Mouse (Mus musculus) CH12.LX (cell line): ENCODE data around the gene Ythdf2. TPM values are rescaled to one million over a fixed set of nuclear protein-coding genes. Genes with fewer than 3 reads are reported as not detected.

ENCODE experiments used
- DNase-seq: peaks from one replicate; pipeline ENCODE4 v3.0.0-alpha.2; 2013; ENCODE audit errors: extremely low read depth
- H3K27ac ChIP-seq: 2 replicates; pipeline ENCODE4 v1.5.1; 2012; ENCODE audit warnings: low read depth, mild to moderate bottlenecking, control low read depth, moderate library complexity; ENCODE audit not compliant: insufficient read depth
- H3K27me3 ChIP-seq: replicated peaks from 2 replicates; pipeline ENCODE3; 2012; ENCODE audit warnings: inconsistent platforms
- H3K36me3 ChIP-seq, 2 experiments: replicated peaks in 1 of 2; 2 replicates each; pipeline versions ENCODE3 to v1.6.1; 2012; ENCODE audit warnings: inconsistent platforms in 1 of 2, low read length in 1 of 2, mild to moderate bottlenecking in 1 of 2, mixed read lengths in 1 of 2, moderate library complexity in 1 of 2; ENCODE audit not compliant: control insufficient read depth in 1 of 2, insufficient read depth in 1 of 2
- H3K4me1 ChIP-seq, 2 experiments: 2 replicates each; pipeline ENCODE4 v1.6.1; 2012; ENCODE audit warnings: inconsistent platforms in 1 of 2, moderate library complexity in 1 of 2; ENCODE audit not compliant: insufficient read depth in 2 of 2, control insufficient read depth in 1 of 2
- H3K4me2 ChIP-seq: 2 replicates; pipeline ENCODE4 v1.6.1; 2012; ENCODE audit warnings: low read depth, mild to moderate bottlenecking, control low read depth; ENCODE audit not compliant: poor library complexity, insufficient read depth, severe bottlenecking
- H3K4me3 ChIP-seq, 3 experiments: fragments of 150-350 bp in 1 of 3; sonication (generic) in 1 of 3; replicated peaks in 1 of 3; 2 replicates each; pipeline versions ENCODE3 to v1.5.1; 2011 to 2012; ENCODE audit warnings: low read depth in 2 of 3, low read length in 2 of 3, mild to moderate bottlenecking in 2 of 3, moderate library complexity in 2 of 3, control low read depth in 1 of 3, improper control_type of control experiment in 1 of 3, inconsistent platforms in 1 of 3, mixed read lengths in 1 of 3; ENCODE audit not compliant: poor library complexity in 1 of 3
- H3K79me2 ChIP-seq: replicated peaks from 2 replicates; pipeline ENCODE4 v1.6.1; 2012; ENCODE audit warnings: mild to moderate bottlenecking, moderate library complexity; ENCODE audit not compliant: control insufficient read depth, poor library complexity, insufficient read depth, severe bottlenecking; ENCODE audit errors: extremely low read depth
- H3K9ac ChIP-seq: 2 replicates; pipeline ENCODE4 v1.6.1; 2012; ENCODE audit warnings: low read depth, mild to moderate bottlenecking, control low read depth, moderate library complexity; ENCODE audit not compliant: insufficient read depth
- H3K9me3 ChIP-seq: replicated peaks from 2 replicates; pipeline ENCODE3; 2012; ENCODE audit warnings: low read length, inconsistent platforms, mixed read lengths
- BHLHE40 ChIP-seq: IDR thresholded peaks from 2 replicates; pipeline ENCODE4 v1.6.1; 2011; ENCODE audit warnings: mild to moderate bottlenecking, low read depth, low read length, improper control_type of control experiment
- CHD1 ChIP-seq: IDR thresholded peaks from 2 replicates; pipeline ENCODE4 v1.6.1; 2012; ENCODE audit warnings: low read depth, low read length, improper control_type of control experiment, inconsistent platforms
- E2F4 ChIP-seq: IDR thresholded peaks from 2 replicates; pipeline ENCODE4 v1.6.1; 2011; ENCODE audit warnings: low read depth, low read length, improper control_type of control experiment; ENCODE audit not compliant: insufficient replicate concordance
- ELF1 ChIP-seq: IDR thresholded peaks from 2 replicates; pipeline ENCODE4 v1.6.1; 2014; ENCODE audit warnings: low read depth, mild to moderate bottlenecking, inconsistent platforms, low read length, improper control_type of control experiment
- EP300 ChIP-seq: IDR thresholded peaks from 2 replicates; pipeline ENCODE4 v1.6.1; 2011; ENCODE audit warnings: low read length, improper control_type of control experiment
- ETS1 ChIP-seq: conservative IDR thresholded peaks from 2 replicates; pipeline ENCODE4 v1.6.1; 2012; ENCODE audit warnings: low read depth, mild to moderate bottlenecking, inconsistent platforms, low read length, improper control_type of control experiment, moderate library complexity
- GABPA ChIP-seq: IDR thresholded peaks from 2 replicates; pipeline ENCODE4 v1.6.1; 2012; ENCODE audit warnings: low read depth, low read length, improper control_type of control experiment, inconsistent platforms; ENCODE audit not compliant: insufficient replicate concordance
- IRF4 ChIP-seq: IDR thresholded peaks from 2 replicates; pipeline ENCODE4 v1.6.1; 2014; ENCODE audit warnings: low read depth, mild to moderate bottlenecking, inconsistent platforms, low read length, improper control_type of control experiment
- JUND ChIP-seq: conservative IDR thresholded peaks from 2 replicates; pipeline ENCODE4 v1.6.1; 2011; ENCODE audit warnings: low read depth, low read length, improper control_type of control experiment
- KAT2A ChIP-seq: IDR thresholded peaks from 2 replicates; pipeline ENCODE4 v1.6.1; 2012; ENCODE audit warnings: low read length, improper control_type of control experiment, inconsistent platforms; ENCODE audit not compliant: insufficient replicate concordance
- MAFK ChIP-seq: IDR thresholded peaks from 2 replicates; pipeline ENCODE4 v1.6.1; 2011; ENCODE audit warnings: low read length, improper control_type of control experiment; ENCODE audit not compliant: insufficient replicate concordance
- MAX ChIP-seq: IDR thresholded peaks from 2 replicates; pipeline ENCODE4 v1.6.1; 2011; ENCODE audit warnings: low read length, improper control_type of control experiment
- MEF2A ChIP-seq: IDR thresholded peaks from 2 replicates; pipeline ENCODE4 v1.6.1; 2014; ENCODE audit warnings: low read depth, mild to moderate bottlenecking, inconsistent platforms, low read length, improper control_type of control experiment, borderline replicate concordance
- MYC ChIP-seq: IDR thresholded peaks from 2 replicates; pipeline ENCODE4 v1.6.1; 2011; ENCODE audit warnings: low read depth, mild to moderate bottlenecking, improper control_type of control experiment, low read length
- NELFE ChIP-seq: IDR thresholded peaks from 2 replicates; pipeline ENCODE4 v1.6.1; 2011; ENCODE audit warnings: low read depth, low read length, improper control_type of control experiment
- NRF1 ChIP-seq: IDR thresholded peaks from 2 replicates; pipeline ENCODE4 v1.6.1; 2014; ENCODE audit warnings: low read depth, mild to moderate bottlenecking, inconsistent platforms, low read length, improper control_type of control experiment, moderate library complexity
- PAX5 ChIP-seq: IDR thresholded peaks from 2 replicates; pipeline ENCODE4 v1.6.1; 2012; ENCODE audit warnings: low read length, inconsistent platforms, mixed read lengths
- POLR2A ChIP-seq: IDR thresholded peaks from 2 replicates; pipeline ENCODE4 v1.6.1; 2011; ENCODE audit warnings: low read depth, mild to moderate bottlenecking, improper control_type of control experiment, low read length
- POLR2AphosphoS2 ChIP-seq: IDR thresholded peaks from 2 replicates; pipeline ENCODE4 v1.6.1; 2011; ENCODE audit warnings: low read depth, low read length, improper control_type of control experiment
- RAD21 ChIP-seq: IDR thresholded peaks from 2 replicates; pipeline ENCODE4 v1.6.1; 2011; ENCODE audit warnings: low read depth, mild to moderate bottlenecking, low read length, improper control_type of control experiment, moderate library complexity
- RCOR1 ChIP-seq: conservative IDR thresholded peaks from 2 replicates; pipeline ENCODE4 v1.6.1; 2012; ENCODE audit warnings: low read depth, mild to moderate bottlenecking, inconsistent platforms, low read length, improper control_type of control experiment
- SIN3A ChIP-seq: IDR thresholded peaks from 2 replicates; pipeline ENCODE4 v1.6.1; 2012; ENCODE audit warnings: low read length, improper control_type of control experiment, inconsistent platforms
- SMC3 ChIP-seq: IDR thresholded peaks from 2 replicates; pipeline ENCODE4 v1.6.1; 2011; ENCODE audit warnings: low read depth, low read length, improper control_type of control experiment
- TBP ChIP-seq: conservative IDR thresholded peaks from 2 replicates; pipeline ENCODE4 v1.6.1; 2011; ENCODE audit warnings: low read depth, low read length, improper control_type of control experiment
- TCF12 ChIP-seq: IDR thresholded peaks from 2 replicates; pipeline ENCODE4 v1.6.1; 2014; ENCODE audit warnings: low read depth, mild to moderate bottlenecking, inconsistent platforms, low read length, improper control_type of control experiment
- UBTF ChIP-seq: IDR thresholded peaks from 2 replicates; pipeline ENCODE4 v1.6.1; 2012; ENCODE audit warnings: low read depth, mild to moderate bottlenecking, inconsistent platforms, low read length, improper control_type of control experiment, moderate library complexity
- USF1 ChIP-seq: IDR thresholded peaks from 2 replicates; pipeline ENCODE4 v1.6.1; 2014; ENCODE audit warnings: low read depth, mild to moderate bottlenecking, inconsistent platforms, low read length, improper control_type of control experiment
- USF2 ChIP-seq: conservative IDR thresholded peaks from 2 replicates; pipeline ENCODE4 v1.6.1; 2011; ENCODE audit warnings: low read depth, low read length, improper control_type of control experiment
- ZC3H11A ChIP-seq: IDR thresholded peaks from 2 replicates; pipeline ENCODE4 v1.6.1; 2012; ENCODE audit warnings: low read depth, mild to moderate bottlenecking, inconsistent platforms, low read length, improper control_type of control experiment
- ZKSCAN1 ChIP-seq: IDR thresholded peaks from 2 replicates; pipeline ENCODE4 v1.6.1; 2012; ENCODE audit warnings: low read depth, inconsistent platforms, low read length, improper control_type of control experiment, borderline replicate concordance
- ZMIZ1 ChIP-seq: IDR thresholded peaks from 2 replicates; pipeline ENCODE4 v1.6.1; 2012; ENCODE audit warnings: low read depth, mild to moderate bottlenecking, inconsistent platforms, low read length, improper control_type of control experiment
- ZNF384 ChIP-seq: IDR thresholded peaks from 2 replicates; pipeline ENCODE4 v1.6.1; 2012; ENCODE audit warnings: low read depth, low read length, improper control_type of control experiment, inconsistent platforms
- dilution Hi-C: fragments of 300-500 bp; cut with MboI; formaldehyde crosslinking; loops from 2 replicates; pipeline ENCODE4 v1.14.3; 2020; ENCODE audit warnings: low sequenced_read_pairs; ENCODE audit not compliant: extremely low pct_unique_long_range_greater_than_20kb, extremely low pct_ligation_motif_present
- in situ Hi-C: fragments of 300-500 bp; cut with MboI; formaldehyde crosslinking; loops from 3 replicates; pipeline ENCODE4 v1.14.3; 2019; ENCODE audit warnings: low sequenced_read_pairs, low pct_ligation_motif_present, low pct_unique_long_range_greater_than_20kb, mixed read lengths
- polyA plus RNA-seq: library from polyadenylated mRNA; unstranded; fragments of >175 nt; gene quantifications from 2 replicates; pipeline ENCODE4 v1.2.1, GENCODE M21; 2012; ENCODE audit warnings: low read depth; ENCODE audit not compliant: insufficient read length
- total RNA-seq, 2 experiments: library from RNA; depleted of rRNA; stranded (reverse); fragments of 300-350 nt in 1 of 2; fragments of >200 nt in 1 of 2; gene quantifications; 2 replicates each; pipeline ENCODE4 v1.2.3; 2012 to 2014

Gene Ythdf2
- total and polyA plus RNA-seq, 3 experiments = 51.6 to 78.3 (median 56.5) TPM

DNA sequence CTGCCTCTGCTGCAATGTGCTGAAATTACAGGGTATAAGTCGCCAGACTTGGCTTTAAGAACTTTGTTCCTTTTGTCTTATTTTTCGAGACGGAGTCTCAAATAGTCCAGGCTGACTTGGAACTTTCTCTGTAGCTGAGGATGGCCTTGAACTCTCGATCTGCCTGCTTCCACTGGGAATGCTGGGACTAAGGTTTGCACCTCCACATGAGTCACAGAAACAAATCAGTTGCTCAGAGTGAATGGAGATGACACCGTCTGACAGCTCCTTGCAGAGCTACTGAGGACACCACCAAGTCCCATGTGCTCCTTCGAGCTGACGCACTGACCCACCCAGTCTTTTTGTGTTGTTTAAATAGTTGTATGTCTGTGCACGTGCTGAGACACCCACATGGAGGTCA is 41.0 kb upstream of the Ythdf2 start:
- Histone ChIP-seq H3K36me3 (peaks cover 5 to 41% of the 10 kb centered on the region in 2 experiments), H3K27ac (no peak overlapping the region), H3K4me1 (peaks cover 7 to 39% of the 10 kb centered on the region in 2 experiments), H3K27me3 (no peaks in the 10 kb centered on the region), H3K4me2 (no peak overlapping the region), H3K9me3 (no peaks in the 10 kb centered on the region), H3K4me3 (no peak overlapping the region), H3K79me2 (peaks cover 7% of the 10 kb centered on the region), H3K9ac (no peak overlapping the region)
- in situ Hi-C loops = loop anchor here (5.0 kb wide), 1 partner anchor 36 kb away; no protein-coding TSS in a partner anchor
- DNase-seq = no peak
- dilution Hi-C loops = no loop called here
- no peak for TF ChIP-seq SMC3
- TF ChIP-seq UBTF = no peak
- TF ChIP-seq KAT2A = no peak
- TF ChIP-seq E2F4 = no peak
- TF ChIP-seq SIN3A = no peak
- no peak for TF ChIP-seq BHLHE40
- TF ChIP-seq TCF12 = no peak
- no peak for TF ChIP-seq POLR2AphosphoS2
- TF ChIP-seq PAX5 = no peak
- TF ChIP-seq USF2 = no peak
- no peak for TF ChIP-seq ETS1
- no peak for TF ChIP-seq MAX
- no peak for TF ChIP-seq ZKSCAN1
- no peak for TF ChIP-seq ZMIZ1
- no peak for TF ChIP-seq MEF2A
- TF ChIP-seq TBP = no peak
- TF ChIP-seq ELF1 = no peak
- TF ChIP-seq ZC3H11A = no peak
- TF ChIP-seq GABPA = no peak
- no peak for TF ChIP-seq NRF1
- TF ChIP-seq, all 38 proteins: peak for 0

DNA sequence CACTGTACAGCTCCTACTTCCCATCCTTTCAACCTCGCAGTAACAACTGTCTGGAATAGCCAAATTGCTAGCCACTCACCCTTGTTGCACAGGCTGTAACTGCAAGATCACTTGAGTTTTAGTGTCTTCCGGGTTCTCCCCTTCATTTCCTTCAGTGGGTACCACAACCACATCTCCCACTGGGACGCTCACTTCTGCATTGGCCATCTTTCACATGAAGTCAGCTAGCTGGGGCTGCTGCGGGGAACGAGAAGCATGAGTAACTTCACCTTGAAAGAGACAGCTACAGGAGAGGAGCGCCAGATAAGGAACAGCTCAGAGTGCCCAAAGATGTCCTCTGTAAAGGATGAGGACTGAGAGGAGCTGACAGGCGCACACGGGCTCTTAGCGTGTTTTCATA is 39.5 kb upstream of the Ythdf2 start:
- Histone ChIP-seq H3K9me3 (no peaks in the 10 kb centered on the region), H3K4me2 (no peak overlapping the region), H3K27me3 (no peaks in the 10 kb centered on the region), H3K27ac (0 out of 2 replicates have a peak overlapping the region, but pooled peaks have one; percentile 11), H3K4me3 (no peak overlapping the region), H3K36me3 (peaks cover 13 to 46% of the 10 kb centered on the region in 2 experiments), H3K9ac (no peak overlapping the region), H3K4me1 (peaks cover 7 to 50% of the 10 kb centered on the region in 2 experiments), H3K79me2 (peaks cover 7% of the 10 kb centered on the region)
- in situ Hi-C loops = loop anchor here (5.0 kb wide), 1 partner anchor 34 kb away; no protein-coding TSS in a partner anchor
- dilution Hi-C loops = no loop called here
- peak; percentile 86 for DNase-seq
- no peak for TF ChIP-seq E2F4
- no peak for TF ChIP-seq RCOR1
- no peak for TF ChIP-seq MAX
- TF ChIP-seq ELF1 = peak; percentile 68
- no peak for TF ChIP-seq NELFE
- TF ChIP-seq ZC3H11A = no peak
- no peak for TF ChIP-seq MAFK
- 0 out of 2 replicates have a peak, but pooled peaks have one; percentile 20 for TF ChIP-seq KAT2A
- TF ChIP-seq RAD21 = no peak
- TF ChIP-seq USF2 = no peak
- TF ChIP-seq TCF12 = peak; percentile 20; the same call in 1 of the 2 replicates
- peak; percentile 47; the same call in 1 of the 2 replicates for TF ChIP-seq EP300
- TF ChIP-seq JUND = no peak
- TF ChIP-seq USF1 = no peak
- no peak for TF ChIP-seq TBP
- TF ChIP-seq ZNF384 = no peak
- TF ChIP-seq POLR2A = no peak
- no peak for TF ChIP-seq UBTF
- TF ChIP-seq IRF4 = 0 out of 2 replicates have a peak, but pooled peaks have one; percentile 38
- TF ChIP-seq SIN3A = no peak
- no peak for TF ChIP-seq POLR2AphosphoS2
- TF ChIP-seq MYC = no peak
- TF ChIP-seq CHD1 = no peak
